Mouse (Mus musculus) adrenal gland (tissue): ENCODE measurements around the gene Angptl7.

Experiments
- intact Hi-C: fragments of 180-260 bp; cut with DNase I; formaldehyde crosslinking; loops from one replicate; pipeline ENCODE4 v1.15.1; 2025

Gene Angptl7

GRCm38 (mm10) chr4:148495874-148496689, 4.2 kb downstream of the Angptl7 start:
- intact Hi-C loops = no loop called here

- intact Hi-C loops = no loop called here
Observed at GRCm38 (mm10) chr4:148495160-148495559, 5.1 kb downstream of the Angptl7 start.

GRCm38 (mm10) chr4:148491448-148491847, 8.8 kb downstream of the Angptl7 start:
- intact Hi-C loops = no loop called here

GRCm38 (mm10) chr4:148490502-148490901, 9.8 kb downstream of the Angptl7 start:
- intact Hi-C loops = no loop called here

- intact Hi-C loops = no loop called here
Observed at GRCm38 (mm10) chr4:148487841-148488240, 12.4 kb downstream of the Angptl7 start.

- intact Hi-C loops = no loop called here
Observed at GRCm38 (mm10) chr4:148484511-148484910, 15.7 kb downstream of the Angptl7 start.

- intact Hi-C loops = no loop called here
Observed at GRCm38 (mm10) chr4:148481557-148482168, 18.6 kb downstream of the Angptl7 start.

- intact Hi-C loops = no loop called here
Observed at GRCm38 (mm10) chr4:148480245-148480644, 20.0 kb downstream of the Angptl7 start.

GRCm38 (mm10) chr4:148473496-148473895, 26.8 kb downstream of the Angptl7 start:
- intact Hi-C loops = no loop called here

- intact Hi-C loops = no loop called here
Observed at GRCm38 (mm10) chr4:148472436-148473174, 27.7 kb downstream of the Angptl7 start.

GRCm38 (mm10) chr4:148471363-148471806, 28.9 kb downstream of the Angptl7 start:
- intact Hi-C loops = no loop called here

GRCm38 (mm10) chr4:148469487-148470252, 30.6 kb downstream of the Angptl7 start:
- intact Hi-C loops = no loop called here

GRCm38 (mm10) chr4:148468396-148468795, 31.9 kb downstream of the Angptl7 start:
- intact Hi-C loops = no loop called here

- intact Hi-C loops = no loop called here
Observed at GRCm38 (mm10) chr4:148466511-148467079, 33.7 kb downstream of the Angptl7 start.

GRCm38 (mm10) chr4:148464869-148465268, 35.4 kb downstream of the Angptl7 start:
- intact Hi-C loops = no loop called here

GRCm38 (mm10) chr4:148464301-148464700, 36.0 kb downstream of the Angptl7 start:
- intact Hi-C loops = no loop called here

GRCm38 (mm10) chr4:148463208-148463960, 36.9 kb downstream of the Angptl7 start:
- intact Hi-C loops = no loop called here

GRCm38 (mm10) chr4:148462717-148463116, 37.5 kb downstream of the Angptl7 start:
- intact Hi-C loops = no loop called here

- intact Hi-C loops = no loop called here
Observed at GRCm38 (mm10) chr4:148461772-148462171, 38.5 kb downstream of the Angptl7 start.

GRCm38 (mm10) chr4:148460656-148461284, 39.5 kb downstream of the Angptl7 start:
- intact Hi-C loops = no loop called here
